Mouse (Mus musculus) retina, postnatal 7 days (tissue): ENCODE results near the gene Gm5458.
"Not testable (repeated sequence)": the region's sequence is repeated elsewhere in the genome, so short reads cannot be mapped to it uniquely, and the experiment has no call there.

Experiments
- DNase-seq: peaks from one replicate; pipeline ENCODE4 v3.0.0-alpha.2; 2012; ENCODE audit warnings: low read depth, low spot score

Gm5458 gene

DNA sequence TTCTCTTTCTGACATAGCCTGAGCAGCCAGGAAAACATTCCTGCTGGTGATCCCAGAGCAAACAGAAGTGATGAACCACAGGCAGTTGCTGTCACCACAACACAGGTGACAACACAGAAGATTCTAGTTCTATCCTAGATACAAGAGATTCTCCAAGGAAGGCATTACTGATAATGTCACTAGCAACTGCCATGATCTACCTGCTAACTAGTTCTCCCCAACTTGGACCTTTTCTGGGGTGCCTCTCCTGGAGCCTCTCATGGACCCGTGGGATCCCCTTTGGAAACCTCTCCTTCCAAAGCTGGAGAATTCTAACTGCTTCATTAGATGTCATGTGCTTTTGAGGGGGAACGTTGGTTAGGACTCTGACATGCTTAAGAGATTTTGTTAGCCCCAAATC lies at the start of gene Gm5458:
Gm5458 (minus strand) TSS at position 101 of the 400 bp plus-strand sequence.
- DNase-seq, result not testable (repeated sequence)

GRCm38 (mm10) chr14:19646232-19646631 lies 43.9 kb upstream of the Gm5458 start:
- DNase-seq, result no peak

DNA sequence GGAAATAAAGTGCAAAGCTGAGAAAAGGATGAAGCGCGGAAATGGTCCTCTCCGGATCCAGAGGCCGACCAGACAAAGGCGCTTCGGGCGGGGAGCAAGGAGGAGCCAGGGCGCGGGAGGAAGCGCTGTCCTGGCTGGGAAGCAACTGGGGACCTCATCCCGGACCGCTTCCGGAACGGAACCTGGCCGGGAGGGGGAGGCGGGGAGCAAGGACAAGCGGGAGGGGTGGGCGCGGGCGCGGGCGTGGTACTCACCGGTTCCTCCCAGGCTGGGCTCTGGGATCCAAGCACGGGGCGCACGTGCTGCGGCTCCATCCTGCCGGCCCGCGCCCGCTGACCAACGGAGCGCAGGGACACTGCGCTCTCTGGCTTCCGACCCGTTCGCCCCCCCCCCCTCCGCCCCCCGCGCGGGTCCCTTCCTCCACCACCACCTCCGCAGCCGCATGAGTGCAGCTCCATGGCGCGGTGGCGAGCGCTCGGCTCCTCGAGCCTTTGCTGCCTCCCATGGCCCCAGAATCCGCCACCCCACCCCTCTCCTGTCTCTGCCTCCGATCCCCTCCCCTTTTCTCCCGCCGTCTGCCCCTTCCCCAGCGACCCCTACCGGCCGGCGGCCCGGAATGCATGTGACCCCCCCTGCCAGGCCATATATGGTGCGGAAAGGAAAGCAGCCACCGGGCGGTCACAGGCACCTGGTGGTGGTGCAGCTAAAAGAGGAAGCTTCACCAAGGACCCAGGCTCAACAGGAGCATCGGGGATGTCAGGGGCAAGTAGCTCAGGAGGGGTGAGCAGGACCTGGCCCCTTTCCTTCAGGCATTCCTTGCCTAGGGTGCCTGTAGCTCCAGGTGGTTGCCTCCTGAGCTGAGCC lies 17.3 kb downstream of the Gm5458 start, which contains the start of gene Gm2237:
Gm2237 (minus strand) TSS at position 332 of the 864 bp plus-strand sequence.
- DNase-seq, result peak; percentile 3

GRCm38 (mm10) chr14:19549863-19550262 lies 52.5 kb downstream of the Gm5458 start, which contains the start of gene Gm2244:
Gene Gm2244 (minus strand): TSS chr14:19549963.
- not testable (repeated sequence) for DNase-seq
